Mouse (Mus musculus): ENCODE results near the gene Lsm10.

Lsm10 gene

GRCm38 (mm10) chr4:126097711-126098253 lies 1.4 kb downstream of the Lsm10 start:
- DNase-seq = no peak

GRCm38 (mm10) chr4:126099365-126099764 lies 2.9 kb downstream of the Lsm10 start:
- DNase-seq = no peak

GRCm38 (mm10) chr4:126100764-126101163 lies 4.3 kb downstream of the Lsm10 start:
- no peak for DNase-seq

- peak; percentile 47 for DNase-seq
These were observed 5.8 kb downstream of the Lsm10 start for GRCm38 (mm10) chr4:126102061-126102841.

- peak; percentile 89 for DNase-seq
These were observed 6.7 kb downstream of the Lsm10 start for GRCm38 (mm10) chr4:126103057-126103581.

- peak; percentile 98 for DNase-seq
These were observed 7.2 kb downstream of the Lsm10 start, which contains the start of gene Stk40 for GRCm38 (mm10) chr4:126103590-126104068. Gene Stk40, plus strand, starts transcription at chr4:126103957.

- peak; percentile 87 for DNase-seq
These were observed 8.0 kb downstream of the Lsm10 start for GRCm38 (mm10) chr4:126104261-126105075.

- no peak for DNase-seq
These were observed 8.8 kb downstream of the Lsm10 start for GRCm38 (mm10) chr4:126105131-126105783.

- peak; percentile 91 for DNase-seq
These were observed 11.8 kb downstream of the Lsm10 start for GRCm38 (mm10) chr4:126108061-126108740.

DNA sequence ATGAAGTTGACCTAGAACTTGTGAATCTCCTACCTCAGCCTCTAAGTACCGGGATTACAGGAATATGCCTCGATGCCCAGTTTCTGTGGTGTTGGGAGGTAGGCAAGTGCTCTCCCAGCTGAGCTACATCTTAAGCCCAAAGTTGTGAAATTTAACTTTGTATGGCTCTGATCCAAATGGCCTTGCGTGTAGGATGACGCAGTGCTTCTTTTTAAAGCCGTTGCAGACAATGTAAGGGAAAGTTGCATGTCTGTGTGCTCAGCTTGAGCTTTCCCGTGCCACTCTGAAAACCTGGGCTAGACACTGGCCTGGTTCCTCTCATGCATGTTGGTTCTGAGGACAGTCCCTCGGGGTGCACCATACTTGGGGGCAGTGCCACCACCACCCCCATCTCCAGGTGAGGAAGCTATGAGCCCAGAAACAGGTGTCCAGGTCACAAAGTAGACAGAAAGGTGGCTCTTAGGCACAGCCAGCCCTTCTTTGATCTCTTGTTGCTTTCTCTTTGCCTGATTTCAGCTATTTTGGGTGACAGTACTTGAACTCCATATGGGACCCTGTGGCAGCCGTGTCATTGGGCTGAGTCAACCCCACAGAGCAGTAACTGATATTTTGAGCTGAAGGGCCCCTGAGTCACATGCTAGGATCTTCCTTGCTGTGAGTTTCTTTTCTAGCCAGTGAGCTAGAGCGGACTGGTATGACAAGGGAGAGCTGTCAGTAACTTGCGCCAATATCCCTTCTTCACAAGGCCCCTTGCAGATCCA lies 13.4 kb downstream of the Lsm10 start:
- DNase-seq = no peak

GRCm38 (mm10) chr4:126110374-126111152 lies 14.1 kb downstream of the Lsm10 start:
- peak; percentile 91 for DNase-seq

DNA sequence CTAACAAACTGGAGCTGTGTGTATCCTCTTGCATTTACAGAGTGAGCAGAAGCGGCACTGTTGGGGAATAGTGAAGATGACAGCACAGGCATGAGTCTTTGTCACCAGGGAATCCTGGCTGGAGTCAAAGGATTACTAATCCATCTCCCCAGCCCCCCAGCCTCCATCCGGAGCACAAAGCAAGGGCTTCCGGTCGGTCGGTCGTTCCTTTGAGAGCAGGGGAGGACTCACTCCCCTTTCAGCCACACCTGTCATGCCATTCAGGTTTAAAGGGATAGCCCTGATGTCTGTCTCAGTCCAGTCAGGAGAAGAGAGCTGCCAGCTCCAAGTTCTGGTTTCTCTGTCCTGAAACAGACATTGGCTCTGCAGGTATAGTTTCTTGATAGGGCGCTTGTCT lies 14.7 kb downstream of the Lsm10 start:
- peak; percentile 62 for DNase-seq

DNA sequence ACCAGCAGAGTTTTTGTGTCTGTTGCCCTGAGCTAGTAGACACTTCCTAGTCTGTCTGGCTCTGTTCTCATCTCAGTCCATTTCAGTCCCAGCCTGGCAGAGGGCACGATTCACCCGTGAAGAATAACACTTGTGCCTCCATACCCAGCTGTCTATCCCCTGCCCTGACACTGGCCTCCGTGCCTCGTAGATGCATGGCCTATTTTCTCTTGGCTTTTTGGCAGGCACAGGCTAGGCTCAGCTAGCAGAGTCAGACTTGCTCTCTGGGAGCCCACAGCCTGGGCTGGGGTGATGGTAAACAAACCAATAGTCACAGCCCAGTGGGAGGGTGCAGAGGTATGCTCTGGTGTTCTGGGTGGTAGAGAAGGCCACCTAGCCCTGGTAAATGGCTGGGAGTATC lies 16.8 kb downstream of the Lsm10 start:
- no peak for DNase-seq

DNA sequence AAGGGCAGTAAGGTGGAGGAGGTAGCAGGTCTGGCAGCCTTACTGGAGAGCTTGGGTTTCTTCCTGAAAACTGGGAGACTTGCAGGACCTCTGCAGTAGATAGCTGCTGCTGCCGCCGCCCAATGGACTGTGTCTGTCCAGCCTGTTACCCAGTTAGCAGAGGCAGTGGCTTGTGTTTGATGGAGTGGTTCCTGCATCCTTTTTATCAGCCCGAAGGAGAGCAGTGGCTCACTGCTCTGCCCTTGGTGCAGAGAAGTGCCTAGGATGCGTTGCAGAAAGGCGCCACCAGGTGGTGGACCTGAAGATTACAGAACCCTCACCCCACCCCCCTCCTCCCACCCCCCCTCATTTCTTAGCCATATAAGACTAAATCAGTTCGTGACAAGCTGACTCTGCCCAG lies 17.5 kb downstream of the Lsm10 start:
- DNase-seq = peak; percentile 77

- no peak for DNase-seq
These were observed 19.0 kb downstream of the Lsm10 start for GRCm38 (mm10) chr4:126115411-126115810.

GRCm38 (mm10) chr4:126115871-126116521 lies 19.6 kb downstream of the Lsm10 start:
- DNase-seq = no peak

GRCm38 (mm10) chr4:126117116-126117515 lies 20.7 kb downstream of the Lsm10 start:
- no peak for DNase-seq

DNA sequence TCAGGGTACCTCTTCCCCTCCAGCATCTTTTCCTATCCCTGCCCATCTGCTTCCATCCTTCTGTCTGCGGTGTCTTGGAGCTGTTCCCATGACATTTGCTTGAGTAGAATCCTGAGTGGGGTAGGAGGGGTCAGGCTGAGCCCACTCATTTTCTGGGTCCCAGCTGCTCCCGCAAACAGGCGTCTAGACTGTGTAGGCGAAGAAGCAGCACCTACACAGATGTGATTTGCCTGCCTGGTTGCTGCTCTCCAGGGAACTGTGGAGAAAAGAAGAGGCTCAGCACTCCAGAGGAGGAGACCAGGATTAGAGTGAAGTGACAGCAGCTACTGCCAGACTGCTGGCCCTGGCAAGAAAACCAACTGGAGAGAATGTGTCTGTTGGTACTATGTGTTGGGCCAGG lies 22.2 kb downstream of the Lsm10 start:
- DNase-seq = no peak

DNA sequence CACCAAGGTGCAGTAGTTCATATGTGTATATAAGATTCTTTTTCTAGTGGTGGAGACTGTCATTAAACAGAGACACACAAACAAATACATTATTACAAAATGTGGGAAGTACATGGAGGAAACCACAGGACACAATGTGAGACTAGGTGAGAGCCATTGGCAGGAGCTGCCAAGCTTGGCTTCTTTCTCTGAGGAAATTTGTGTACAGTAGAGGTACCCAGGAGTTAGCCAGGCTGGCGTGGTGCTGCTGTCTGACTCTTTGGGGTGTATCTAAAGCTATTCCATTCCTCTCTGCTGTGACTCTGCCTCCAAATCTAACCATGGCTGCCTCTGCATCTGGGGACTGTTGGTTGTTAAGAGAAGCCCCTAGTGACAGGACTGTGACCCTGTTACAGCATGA lies 22.6 kb downstream of the Lsm10 start:
- no peak for DNase-seq

DNA sequence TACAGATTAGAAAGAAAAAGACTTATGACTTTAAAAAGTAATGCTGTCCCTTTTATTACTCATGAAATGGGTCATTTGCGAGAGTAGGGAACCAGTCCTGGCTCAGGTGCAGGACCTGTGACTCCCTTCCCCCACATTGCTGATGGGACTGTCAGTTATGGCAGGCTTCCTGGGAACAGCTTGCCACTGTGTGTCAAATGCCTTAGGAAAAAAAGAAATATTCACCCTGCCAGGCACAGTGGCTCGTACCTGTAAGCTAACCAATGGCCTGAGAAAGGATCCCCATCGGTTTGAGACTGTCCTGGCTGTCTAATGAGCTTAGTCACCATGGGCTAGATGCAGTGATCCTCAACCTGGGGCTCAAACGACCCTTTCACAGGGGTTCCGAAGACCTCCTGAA lies 23.6 kb downstream of the Lsm10 start:
- DNase-seq = no peak

All from kidney, postnatal 14 days (tissue).